Mouse (Mus musculus): ENCODE measurements at regions not wholly inside any gene's neighbourhood (a gene's known extent, or its start where the extent isn't known, plus 50 kb on each side); places are given as distances from the start of the nearest gene placed in this dataset.

GRCm38 (mm10) chr3:143713183-143713582 is 491.8 kb downstream of the Lmo4 start:
- in situ Hi-C loops (cut with MboI, MseI) = no loop called here

DNA sequence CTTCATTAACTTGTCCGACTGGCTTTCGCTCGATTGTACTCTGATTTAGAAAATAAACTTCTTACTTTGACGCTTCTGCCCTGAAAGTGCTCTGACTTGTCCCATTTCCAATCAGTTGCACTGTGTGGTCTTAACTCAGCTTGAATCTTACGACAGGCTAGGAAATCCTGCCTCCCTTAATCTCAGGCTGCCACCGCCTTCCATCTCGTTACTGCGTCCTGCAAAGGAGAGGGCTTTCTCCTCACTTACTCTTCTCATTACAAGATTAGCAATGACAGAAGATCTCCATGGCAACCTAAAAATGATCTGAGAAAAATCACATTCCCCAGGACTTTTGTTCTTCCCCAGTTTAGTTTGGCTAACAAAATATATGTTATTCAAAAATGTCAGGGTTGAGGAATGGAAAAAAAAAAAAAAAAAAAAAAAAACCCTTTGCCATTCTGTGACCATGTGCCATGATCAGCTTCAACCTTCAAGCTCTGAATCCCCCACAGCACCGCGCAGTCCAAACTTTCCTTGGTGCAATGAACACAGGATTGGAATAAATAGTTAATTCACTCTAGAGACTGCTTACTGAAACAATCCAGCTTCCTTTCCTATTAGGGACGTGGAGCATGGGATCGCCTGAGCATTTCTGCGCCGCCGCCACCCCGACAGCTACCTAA is 494.1 kb downstream of the Lmo4 start:
- in situ Hi-C loops (cut with MboI, MseI) = no loop called here

DNA sequence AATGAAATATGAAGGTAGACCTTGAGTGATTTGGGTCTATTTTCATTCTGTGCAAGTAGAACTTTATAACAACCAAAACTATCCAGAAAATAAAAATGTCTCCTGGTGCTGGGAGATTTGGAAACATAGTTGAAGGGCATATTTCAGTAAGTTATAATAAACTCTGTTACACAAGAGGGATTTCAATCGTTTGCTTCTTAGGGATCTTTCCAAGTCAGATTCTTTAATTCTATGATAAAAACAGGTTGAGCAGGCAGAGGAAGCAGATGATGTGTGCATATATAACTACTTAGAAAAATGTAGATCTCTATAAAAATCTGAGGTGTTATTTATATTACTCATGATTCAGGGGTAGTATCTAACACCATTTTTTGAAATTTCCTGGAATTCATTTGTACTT is 498.3 kb downstream of the Lmo4 start:
- in situ Hi-C loops (cut with MboI, MseI) = no loop called here

DNA sequence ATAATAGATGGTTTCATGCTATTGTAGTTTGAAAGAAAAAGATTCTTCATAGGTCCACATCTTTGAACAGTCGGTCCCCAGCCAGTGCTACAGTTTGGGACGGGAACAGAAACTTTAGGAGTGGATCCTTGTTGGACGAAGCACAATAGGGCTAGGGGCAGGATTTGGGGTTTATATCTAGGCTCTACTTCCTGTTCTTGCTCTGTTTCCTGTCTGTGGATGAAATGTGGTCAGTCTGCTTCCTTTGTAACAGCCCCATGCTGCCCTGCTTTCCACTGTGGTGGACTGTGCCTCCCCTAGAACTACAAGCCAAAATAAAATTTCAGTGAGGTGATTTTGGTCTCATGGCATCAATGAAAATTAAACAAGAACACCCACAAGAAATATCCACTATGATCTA is 510.2 kb downstream of the Lmo4 start:
- in situ Hi-C loops (cut with MboI, MseI) = no loop called here

DNA sequence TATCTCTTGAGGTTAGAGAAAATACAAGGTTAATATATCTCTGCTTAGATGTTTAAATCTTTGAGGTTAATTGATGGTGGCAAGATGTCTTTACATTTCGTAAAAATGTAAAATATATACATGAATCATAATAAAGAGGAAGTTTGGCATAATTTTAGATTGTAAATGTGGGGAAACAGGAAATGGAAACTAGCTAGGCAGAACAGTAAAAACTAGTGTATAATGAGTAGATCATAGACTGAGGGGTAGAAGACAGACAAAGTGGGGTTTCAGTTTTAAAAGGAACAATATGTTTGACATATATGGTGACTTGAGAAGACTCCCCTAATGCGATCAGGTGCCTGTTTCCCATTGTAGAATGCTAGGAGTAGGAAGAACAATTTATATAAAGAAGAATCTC is 519.3 kb downstream of the Lmo4 start:
- in situ Hi-C loops (cut with MboI, MseI) = no loop called here

- in situ Hi-C loops (cut with MboI, MseI) = no loop called here
These were observed 526.8 kb downstream of the Lmo4 start for GRCm38 (mm10) chr3:143678186-143678585.

- in situ Hi-C loops (cut with MboI, MseI) = no loop called here
These were observed 530.2 kb downstream of the Lmo4 start for GRCm38 (mm10) chr3:143674855-143675254.

DNA sequence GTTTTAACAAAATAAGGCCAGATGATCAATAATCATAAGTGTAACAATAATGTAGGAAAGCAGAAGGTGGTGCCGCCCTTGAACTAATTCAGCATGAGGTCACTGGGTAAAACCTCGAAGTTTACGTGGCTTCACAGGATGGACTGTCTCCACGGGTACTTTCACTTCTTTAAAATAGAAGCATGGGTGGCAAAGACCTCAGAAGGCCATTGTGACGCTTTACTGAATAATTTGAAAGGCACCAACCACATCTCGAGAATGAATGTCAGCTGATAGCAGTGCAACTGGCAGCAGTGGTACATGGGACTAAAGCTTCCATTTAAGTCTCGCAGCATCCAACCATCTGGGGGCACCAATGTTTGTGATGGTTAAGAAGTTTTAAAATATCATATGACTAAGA is 530.6 kb downstream of the Lmo4 start:
- in situ Hi-C loops (cut with MboI, MseI) = no loop called here

GRCm38 (mm10) chr3:143662041-143662685 is 542.9 kb downstream of the Lmo4 start:
- in situ Hi-C loops (cut with MboI, MseI) = no loop called here

DNA sequence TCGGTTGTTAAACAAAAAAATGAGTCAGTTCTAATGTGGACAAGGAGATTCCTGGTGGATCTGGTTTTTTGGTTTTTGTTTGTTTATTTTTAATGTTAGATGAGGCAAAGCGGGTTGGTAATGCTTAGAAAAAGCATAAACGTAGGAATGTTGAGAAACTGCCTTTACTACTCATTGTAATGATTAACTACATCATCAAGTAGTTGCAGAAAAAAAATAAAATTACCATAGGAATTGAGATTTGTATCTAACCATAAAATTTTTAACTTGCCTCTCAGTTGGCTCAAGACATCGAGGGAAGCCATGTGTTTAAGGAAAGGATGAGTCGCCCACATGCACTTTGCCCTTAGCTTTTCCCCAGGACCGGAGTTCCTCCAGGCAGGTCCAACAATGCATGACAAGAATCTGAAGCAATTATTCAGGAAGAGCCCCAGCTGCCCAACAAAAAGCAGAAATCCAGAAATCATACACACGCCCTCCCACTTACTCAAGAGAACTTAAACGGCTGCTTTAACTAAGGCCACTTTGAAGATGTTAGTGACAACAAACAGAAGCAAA is 545.5 kb downstream of the Lmo4 start:
- in situ Hi-C loops (cut with MboI, MseI) = no loop called here

- in situ Hi-C loops (cut with MboI, MseI) = no loop called here
These were observed 557.8 kb downstream of the Lmo4 start for GRCm38 (mm10) chr3:143647237-143647636.

DNA sequence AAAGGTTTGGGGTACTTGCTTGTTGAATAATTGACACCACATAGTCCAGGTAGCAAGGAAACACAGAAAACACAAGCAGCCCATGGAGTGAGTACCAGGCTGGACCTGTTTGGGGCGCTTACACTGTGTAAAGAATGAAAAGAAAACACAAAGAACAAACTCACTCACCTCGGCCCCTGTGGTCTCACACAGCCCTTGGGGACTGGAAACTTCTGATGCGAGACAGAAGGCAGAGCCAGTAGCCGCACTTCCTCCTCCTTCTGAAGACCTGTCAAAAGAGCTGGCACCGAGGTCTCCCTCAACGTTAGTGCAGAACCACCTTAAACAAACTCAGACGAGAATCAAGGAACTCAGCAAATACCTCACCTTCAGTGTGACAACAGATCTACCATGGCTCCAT is 558.2 kb downstream of the Lmo4 start:
- in situ Hi-C loops (cut with MboI, MseI) = no loop called here

- in situ Hi-C loops (cut with MboI, MseI) = no loop called here
These were observed 572.0 kb downstream of the Lmo4 start for GRCm38 (mm10) chr3:143633036-143633435.

DNA sequence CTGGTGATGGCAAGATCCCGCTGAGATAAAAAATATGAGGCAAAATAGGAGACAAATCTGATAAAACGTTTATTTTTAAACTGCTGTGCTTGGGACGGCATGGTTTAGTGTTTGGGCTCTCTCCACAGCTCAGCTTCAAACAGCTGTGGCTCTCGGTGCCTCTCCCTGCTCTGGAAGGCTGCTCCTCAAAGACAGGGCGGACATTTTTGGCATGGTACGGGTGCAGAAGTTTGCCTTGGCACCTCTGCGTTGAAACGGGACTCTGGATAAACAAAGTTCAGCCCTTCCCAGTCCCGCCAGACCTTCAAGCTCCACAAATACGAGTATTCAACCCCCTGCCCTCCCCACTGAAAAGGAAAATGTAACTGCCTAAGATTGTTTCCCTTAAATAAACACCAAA is 573.8 kb downstream of the Lmo4 start:
- in situ Hi-C loops (cut with MboI, MseI) = no loop called here

GRCm38 (mm10) chr3:143624906-143625305 is 580.1 kb downstream of the Lmo4 start:
- in situ Hi-C loops (cut with MboI, MseI) = no loop called here

- in situ Hi-C loops (cut with MboI, MseI) = no loop called here
These were observed 582.7 kb downstream of the Lmo4 start for GRCm38 (mm10) chr3:143622275-143622674.

DNA sequence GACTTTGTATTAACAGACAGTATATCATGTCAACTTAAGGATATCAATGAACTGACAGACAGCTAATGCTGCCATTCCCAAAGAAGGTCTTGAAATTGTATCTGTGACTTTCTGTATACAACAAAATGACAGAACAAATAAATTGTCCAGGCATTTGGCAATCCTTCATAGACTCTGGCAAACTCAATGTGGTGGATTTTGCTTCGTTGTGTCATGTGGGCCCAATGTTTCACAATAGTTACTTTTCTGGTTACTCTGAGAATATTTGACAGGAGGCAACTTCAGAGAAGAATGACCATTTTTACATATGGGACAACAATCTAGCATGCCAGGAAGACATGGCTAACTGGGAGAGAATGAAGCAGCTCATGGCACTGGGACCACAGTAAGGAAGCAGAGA is 585.9 kb downstream of the Lmo4 start:
- in situ Hi-C loops (cut with MboI, MseI) = no loop called here

GRCm38 (mm10) chr3:143614895-143615294 is 590.1 kb downstream of the Lmo4 start:
- in situ Hi-C loops (cut with MboI, MseI) = no loop called here

- in situ Hi-C loops (cut with MboI, MseI) = no loop called here
These were observed 591.0 kb downstream of the Lmo4 start for GRCm38 (mm10) chr3:143614004-143614403.

GRCm38 (mm10) chr3:143609673-143610072 is 595.3 kb downstream of the Lmo4 start:
- in situ Hi-C loops (cut with MboI, MseI) = no loop called here

- in situ Hi-C loops (cut with MboI, MseI) = no loop called here
These were observed 605.9 kb downstream of the Lmo4 start for GRCm38 (mm10) chr3:143599120-143599519.

DNA sequence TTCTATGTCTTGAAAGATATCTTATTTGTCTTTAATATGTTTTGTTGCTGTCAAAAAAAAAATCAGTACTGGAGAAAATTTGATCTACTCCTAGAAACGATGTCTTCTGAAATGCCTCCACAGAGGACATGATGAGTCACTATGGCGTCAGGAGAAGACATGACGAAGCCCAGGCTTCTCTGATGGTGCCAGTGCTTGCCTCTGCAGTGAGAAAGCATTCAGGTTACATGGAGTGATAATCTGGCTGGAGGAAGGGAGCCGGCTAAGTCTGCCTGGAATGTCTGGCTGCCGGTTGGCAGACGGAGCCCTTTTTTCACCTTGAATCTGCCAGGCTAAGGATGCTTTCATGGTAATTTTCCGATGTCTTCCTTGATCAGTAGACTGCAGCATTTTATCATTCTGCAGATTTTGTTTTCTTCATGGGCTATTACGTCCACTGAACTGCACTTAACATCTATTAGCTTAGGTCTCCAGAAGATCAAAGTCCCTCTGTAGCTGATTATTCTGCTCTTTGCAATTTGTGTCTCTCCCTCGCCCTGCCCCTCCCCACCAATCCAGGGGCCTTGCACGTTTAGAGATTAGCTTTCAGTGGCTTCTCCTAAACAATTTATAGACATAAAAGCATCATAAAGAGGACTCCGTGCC is 607.9 kb downstream of the Lmo4 start:
- in situ Hi-C loops (cut with MboI, MseI) = no loop called here

Measured in T-helper 1 cell (primary cell).